Mouse (Mus musculus) CH12.LX (cell line): ENCODE data around the gene P4ha1. TPM values are rescaled to one million over a fixed set of nuclear protein-coding genes. Genes with fewer than 3 reads are reported as not detected.

Experiments used
- DNase-seq: peaks from one replicate; pipeline ENCODE4 v3.0.0-alpha.2; 2013; ENCODE audit errors: extremely low read depth
- H3K27ac ChIP-seq: 2 replicates; pipeline ENCODE4 v1.5.1; 2012; ENCODE audit warnings: low read depth, mild to moderate bottlenecking, control low read depth, moderate library complexity; ENCODE audit not compliant: insufficient read depth
- H3K27me3 ChIP-seq: replicated peaks from 2 replicates; pipeline ENCODE3; 2012; ENCODE audit warnings: inconsistent platforms
- H3K36me3 ChIP-seq, 2 experiments: replicated peaks in 1 of 2; 2 replicates each; pipeline versions ENCODE3 to v1.6.1; 2012; ENCODE audit warnings: inconsistent platforms in 1 of 2, low read length in 1 of 2, mild to moderate bottlenecking in 1 of 2, mixed read lengths in 1 of 2, moderate library complexity in 1 of 2; ENCODE audit not compliant: control insufficient read depth in 1 of 2, insufficient read depth in 1 of 2
- H3K4me1 ChIP-seq, 2 experiments: 2 replicates each; pipeline ENCODE4 v1.6.1; 2012; ENCODE audit warnings: inconsistent platforms in 1 of 2, moderate library complexity in 1 of 2; ENCODE audit not compliant: insufficient read depth in 2 of 2, control insufficient read depth in 1 of 2
- H3K4me2 ChIP-seq: 2 replicates; pipeline ENCODE4 v1.6.1; 2012; ENCODE audit warnings: low read depth, mild to moderate bottlenecking, control low read depth; ENCODE audit not compliant: poor library complexity, insufficient read depth, severe bottlenecking
- H3K4me3 ChIP-seq, 3 experiments: fragments of 150-350 bp in 1 of 3; sonication (generic) in 1 of 3; replicated peaks in 1 of 3; 2 replicates each; pipeline versions ENCODE3 to v1.5.1; 2011 to 2012; ENCODE audit warnings: low read depth in 2 of 3, low read length in 2 of 3, mild to moderate bottlenecking in 2 of 3, moderate library complexity in 2 of 3, control low read depth in 1 of 3, improper control_type of control experiment in 1 of 3, inconsistent platforms in 1 of 3, mixed read lengths in 1 of 3; ENCODE audit not compliant: poor library complexity in 1 of 3
- H3K79me2 ChIP-seq: replicated peaks from 2 replicates; pipeline ENCODE4 v1.6.1; 2012; ENCODE audit warnings: mild to moderate bottlenecking, moderate library complexity; ENCODE audit not compliant: control insufficient read depth, poor library complexity, insufficient read depth, severe bottlenecking; ENCODE audit errors: extremely low read depth
- H3K9ac ChIP-seq: 2 replicates; pipeline ENCODE4 v1.6.1; 2012; ENCODE audit warnings: low read depth, mild to moderate bottlenecking, control low read depth, moderate library complexity; ENCODE audit not compliant: insufficient read depth
- H3K9me3 ChIP-seq: replicated peaks from 2 replicates; pipeline ENCODE3; 2012; ENCODE audit warnings: low read length, inconsistent platforms, mixed read lengths
- CTCF ChIP-seq, 2 experiments: IDR thresholded peaks in 1 of 2; conservative IDR thresholded peaks in 1 of 2; 2 replicates each; pipeline ENCODE4 v1.5.1; 2011 to 2012; ENCODE audit warnings: low read depth in 2 of 2, low read length in 2 of 2, improper control_type of control experiment in 1 of 2, inconsistent platforms in 1 of 2, mild to moderate bottlenecking in 1 of 2, moderate library complexity in 1 of 2
- GABPA ChIP-seq: IDR thresholded peaks from 2 replicates; pipeline ENCODE4 v1.6.1; 2012; ENCODE audit warnings: low read depth, low read length, improper control_type of control experiment, inconsistent platforms; ENCODE audit not compliant: insufficient replicate concordance
- HCFC1 ChIP-seq: IDR thresholded peaks from 2 replicates; pipeline ENCODE4 v1.6.1; 2012; ENCODE audit warnings: low read depth, mild to moderate bottlenecking, inconsistent platforms, low read length, improper control_type of control experiment
- IRF4 ChIP-seq: IDR thresholded peaks from 2 replicates; pipeline ENCODE4 v1.6.1; 2014; ENCODE audit warnings: low read depth, mild to moderate bottlenecking, inconsistent platforms, low read length, improper control_type of control experiment
- JUN ChIP-seq: IDR thresholded peaks from 2 replicates; pipeline ENCODE4 v1.6.1; 2011; ENCODE audit warnings: low read depth, mild to moderate bottlenecking, low read length, improper control_type of control experiment, moderate library complexity; ENCODE audit not compliant: insufficient read depth
- JUND ChIP-seq: conservative IDR thresholded peaks from 2 replicates; pipeline ENCODE4 v1.6.1; 2011; ENCODE audit warnings: low read depth, low read length, improper control_type of control experiment
- KAT2A ChIP-seq: IDR thresholded peaks from 2 replicates; pipeline ENCODE4 v1.6.1; 2012; ENCODE audit warnings: low read length, improper control_type of control experiment, inconsistent platforms; ENCODE audit not compliant: insufficient replicate concordance
- MAFK ChIP-seq: IDR thresholded peaks from 2 replicates; pipeline ENCODE4 v1.6.1; 2011; ENCODE audit warnings: low read length, improper control_type of control experiment; ENCODE audit not compliant: insufficient replicate concordance
- MAZ ChIP-seq: IDR thresholded peaks from 2 replicates; pipeline ENCODE4 v1.6.1; 2012; ENCODE audit warnings: low read depth, mild to moderate bottlenecking, inconsistent platforms, low read length, improper control_type of control experiment, moderate library complexity
- MEF2A ChIP-seq: IDR thresholded peaks from 2 replicates; pipeline ENCODE4 v1.6.1; 2014; ENCODE audit warnings: low read depth, mild to moderate bottlenecking, inconsistent platforms, low read length, improper control_type of control experiment, borderline replicate concordance
- MYC ChIP-seq: IDR thresholded peaks from 2 replicates; pipeline ENCODE4 v1.6.1; 2011; ENCODE audit warnings: low read depth, mild to moderate bottlenecking, improper control_type of control experiment, low read length
- RAD21 ChIP-seq: IDR thresholded peaks from 2 replicates; pipeline ENCODE4 v1.6.1; 2011; ENCODE audit warnings: low read depth, mild to moderate bottlenecking, low read length, improper control_type of control experiment, moderate library complexity
- SIN3A ChIP-seq: IDR thresholded peaks from 2 replicates; pipeline ENCODE4 v1.6.1; 2012; ENCODE audit warnings: low read length, improper control_type of control experiment, inconsistent platforms
- USF2 ChIP-seq: conservative IDR thresholded peaks from 2 replicates; pipeline ENCODE4 v1.6.1; 2011; ENCODE audit warnings: low read depth, low read length, improper control_type of control experiment
- ZNF384 ChIP-seq: IDR thresholded peaks from 2 replicates; pipeline ENCODE4 v1.6.1; 2012; ENCODE audit warnings: low read depth, low read length, improper control_type of control experiment, inconsistent platforms
- dilution Hi-C: fragments of 300-500 bp; cut with MboI; formaldehyde crosslinking; loops from 2 replicates; pipeline ENCODE4 v1.14.3; 2020; ENCODE audit warnings: low sequenced_read_pairs; ENCODE audit not compliant: extremely low pct_unique_long_range_greater_than_20kb, extremely low pct_ligation_motif_present
- in situ Hi-C: fragments of 300-500 bp; cut with MboI; formaldehyde crosslinking; loops from 3 replicates; pipeline ENCODE4 v1.14.3; 2019; ENCODE audit warnings: low sequenced_read_pairs, low pct_ligation_motif_present, low pct_unique_long_range_greater_than_20kb, mixed read lengths
- polyA plus RNA-seq: library from polyadenylated mRNA; unstranded; fragments of >175 nt; gene quantifications from 2 replicates; pipeline ENCODE4 v1.2.1, GENCODE M21; 2012; ENCODE audit warnings: low read depth; ENCODE audit not compliant: insufficient read length
- total RNA-seq, 2 experiments: library from RNA; depleted of rRNA; stranded (reverse); fragments of 300-350 nt in 1 of 2; fragments of >200 nt in 1 of 2; gene quantifications; 2 replicates each; pipeline ENCODE4 v1.2.3; 2012 to 2014

The P4ha1 gene
- total and polyA plus RNA-seq, 3 experiments = 38.4 to 138 (median 87.2) TPM

- TF ChIP-seq ZNF384 (no peak), CTCF (conservative IDR thresholded peaks at IDR 0.05 in 1 of 2, IDR thresholded peaks at IDR 0.05 in 1 of 2; ENCODE audit: low read depth in 2 of 2, low read length in 2 of 2) (no peak), SIN3A (no peak), MYC (no peak), GABPA (no peak), MEF2A (no peak), MAZ (no peak), RAD21 (no peak), JUN (no peak), USF2 (no peak), JUND (no peak)
- Histone ChIP-seq H3K27ac (no peak overlapping the region), H3K79me2 (no peaks in the 10 kb centered on the region), H3K27me3 (no peaks in the 10 kb centered on the region), H3K9me3 (no peaks in the 10 kb centered on the region), H3K9ac (no peak overlapping the region), H3K4me2 (no peak overlapping the region), H3K4me1 (peaks cover 4 to 7% of the 10 kb centered on the region in 2 experiments; a peak in 1 of 4 replicates), H3K36me3 (no peaks in the 10 kb centered on the region), H3K4me3 (no peak overlapping the region)
- dilution Hi-C loops = no loop called here
- in situ Hi-C loops = loop anchor here (5.0 to 25.0 kb wide), 3 partner anchors 61 to 473 kb away; partner anchors contain the start of genes Sept10, Sh3rf3 and Sowahc
- no peak for DNase-seq
Measured at GRCm38 (mm10) chr10:59285530-59285929, 37.6 kb upstream of the P4ha1 start.

GRCm38 (mm10) chr10:59287251-59287650 lies 35.8 kb upstream of the P4ha1 start:
- DNase-seq = no peak
- dilution Hi-C loops = no loop called here
- H3K4me1 ChIP-seq = peaks cover 9 to 11% of the 10 kb centered on the region in 2 experiments
- H3K4me3 ChIP-seq = no peak overlapping the region
- H3K9ac ChIP-seq = no peak overlapping the region
- TF ChIP-seq GABPA (no peak), KAT2A (no peak), ZNF384 (no peak), MAFK (no peak)
- TF ChIP-seq, all 38 proteins: peak for 0
- no peak overlapping the region for H3K4me2 ChIP-seq
- no peak overlapping the region for H3K27ac ChIP-seq
- no peaks in the 10 kb centered on the region for H3K9me3 ChIP-seq
- no peaks in the 10 kb centered on the region for H3K36me3 ChIP-seq
- H3K79me2 ChIP-seq = no peaks in the 10 kb centered on the region
- H3K27me3 ChIP-seq = no peaks in the 10 kb centered on the region
- in situ Hi-C loops = loop anchor here (5.0 to 25.0 kb wide), 3 partner anchors 62 to 475 kb away; partner anchors contain the start of genes Sept10, Sh3rf3 and Sowahc

GRCm38 (mm10) chr10:59287662-59288061 lies 35.4 kb upstream of the P4ha1 start:
- no peaks in the 10 kb centered on the region for H3K9me3 ChIP-seq
- no peaks in the 10 kb centered on the region for H3K79me2 ChIP-seq
- in situ Hi-C loops = loop anchor here (5.0 to 25.0 kb wide), 3 partner anchors 63 to 475 kb away; partner anchors contain the start of genes Sept10, Sh3rf3 and Sowahc
- peaks cover 12 to 13% of the 10 kb centered on the region in 2 experiments for H3K4me1 ChIP-seq
- dilution Hi-C loops = no loop called here
- TF ChIP-seq HCFC1 (no peak), IRF4 (0 out of 2 replicates have a peak, but pooled peaks have one; percentile 6)
- no peak overlapping the region for H3K9ac ChIP-seq
- DNase-seq = no peak
- no peak overlapping the region for H3K4me3 ChIP-seq
- H3K27ac ChIP-seq = no peak overlapping the region
- H3K4me2 ChIP-seq = no peak overlapping the region
- H3K36me3 ChIP-seq = no peaks in the 10 kb centered on the region
- no peaks in the 10 kb centered on the region for H3K27me3 ChIP-seq
